Comparison of ENCODE assay signal across 9 mouse cellular contexts in genomic region chr7:31059108-31059507, GRCm38 (mm10). TPM values are rescaled to one million over a fixed set of nuclear protein-coding genes. Genes with fewer than 3 reads are reported as not detected.
DNase-seq lines count a peak whose midpoint lies in the region; ATAC-seq lines count a peak whose summit lies in the region.
"Had no signal": no experiment of that assay in that cellular context is flagged by ENCODE, and none has a peak within 500 bp of the region (broad histone marks: within the 10 kb centered on the region; RNA-seq: fewer than 3 reads in every experiment).

Gene Lgi4 (plus strand): TSS chr7:31059342.

- H3K4me2 ChIP-seq in hindbrain, embryonic 13.5 days: no peak within 1 kb of the TSS
- H3K4me2 ChIP-seq in lung, embryonic 16.5 days (ENCODE audit: low read depth, low read length): no peak within 1 kb of the TSS

- no peaks in the 10 kb centered on the region for H3K36me3 ChIP-seq in hindbrain, embryonic 13.5 days
- H3K36me3 ChIP-seq in lung, embryonic 16.5 days (ENCODE audit: control insufficient read depth, insufficient read depth, low read length): no peaks in the 10 kb centered on the region

- 10% methylated on average over 2 of the region's 2 CpGs for WGBS in hindbrain, embryonic 13.5 days
- 4% methylated on average over 2 of the region's 2 CpGs for WGBS in lung, embryonic 16.5 days

- H3K4me3 ChIP-seq in hindbrain, embryonic 13.5 days: no peak within 1 kb of the TSS
- no peak within 1 kb of the TSS for H3K4me3 ChIP-seq in lung, embryonic 16.5 days (ENCODE audit: low read length)

- ATAC-seq in hindbrain, embryonic 13.5 days (ENCODE audit: low FRiP score): 0 out of 2 replicates have a peak, but pooled peaks have one; percentile 41
- ATAC-seq in lung, embryonic 16.5 days (ENCODE audit: low read depth): peak; percentile 21

- no peaks in the 10 kb centered on the region for H3K9me3 ChIP-seq in hindbrain, embryonic 13.5 days
- H3K9me3 ChIP-seq in lung, embryonic 16.5 days (ENCODE audit: control insufficient read depth, low read length): no peaks in the 10 kb centered on the region
- H3K9me3 ChIP-seq: megakaryocyte, embryonic 14.5 days had no signal

- peaks cover 12% of the 10 kb centered on the region for H3K27me3 ChIP-seq in hindbrain, embryonic 13.5 days
- no peaks in the 10 kb centered on the region for H3K27me3 ChIP-seq in lung, embryonic 16.5 days (ENCODE audit: control insufficient read depth, insufficient read depth, low read depth, low read length)

- peak; percentile 85 for DNase-seq in NIH3T3 (ENCODE audit: low read depth)
- peak; percentile 82 for DNase-seq in cerebellum, adult 8-10 months
- DNase-seq in forelimb bud, embryonic 11.5 days (ENCODE audit: low read depth, low spot score): peak; percentile 73
- DNase-seq in layer of hippocampus, postnatal 10 days (ENCODE audit: low spot score in 2 of 2): peak; percentile 89 to 93
- DNase-seq in retina, postnatal 1 day: peak; percentile 95
- DNase-seq in urinary bladder, postnatal 10 days (ENCODE audit: low spot score): peak; percentile 80

- 0 out of 2 replicates have a peak within 1 kb of the TSS, but pooled peaks have one; percentile 35 for H3K27ac ChIP-seq in hindbrain, embryonic 13.5 days
- H3K27ac ChIP-seq in lung, embryonic 16.5 days (ENCODE audit: low read length): no peak within 1 kb of the TSS

- H3K4me1 ChIP-seq in hindbrain, embryonic 13.5 days (replicated peaks): peaks cover 12% of the 10 kb centered on the region
- peaks cover 14% of the 10 kb centered on the region for H3K4me1 ChIP-seq in lung, embryonic 16.5 days (replicated peaks; ENCODE audit: control insufficient read depth, insufficient read depth, low read length)

- no peak within 1 kb of the TSS; the same call in 1 of the 2 replicates for H3K9ac ChIP-seq in hindbrain, embryonic 13.5 days
- no peak within 1 kb of the TSS for H3K9ac ChIP-seq in lung, embryonic 16.5 days (ENCODE audit: low read length)

RNA-seq across cellular contexts. Expression of gene Lgi4, which starts in this region (rescaled TPM):
- polyA plus RNA-seq in hindbrain, embryonic 13.5 days (2015; fragmentation: Nextera tagmentation; extraction: Ambion mirVana): 1.1 and 1.6 TPM in 2 replicates
- 10 to 100 TPM; 13.2 to 15.5 TPM for total RNA-seq in layer of hippocampus, postnatal 10 days (2021)
- polyA plus RNA-seq in lung, embryonic 16.5 days (2015; fragmentation: Nextera tagmentation; extraction: Ambion mirVana): 0.14 and 0.38 TPM in 2 replicates

Comparison
In these comparisons a context has a peak if more than half of its experiments do, and no peak if none do; other contexts are left out.
1. Peak in ATAC-seq in lung, embryonic 16.5 days; RNA of the gene not detected or under 1 TPM.